Mouse (Mus musculus): ENCODE results near the gene Siah3.

GRCm38 (mm10) chr14:75540996-75541350 is 85.2 kb downstream of the Siah3 start:
- TF ChIP-seq CTCF (IDR thresholded peaks at IDR 0.05; ENCODE audit: borderline replicate concordance, insufficient read depth, low read length) (no peak), POLR2A (IDR thresholded peaks at IDR 0.05; ENCODE audit: low read depth, low read length) (no peak)

Data from embryonic fibroblast, embryonic 13.5 days (primary cell).